Mouse (Mus musculus) E14TG2a.4 (cell line): ENCODE results near the gene Satb1.

Source experiments
- CTCF ChIP-seq: conservative IDR thresholded peaks from 2 replicates; pipeline ENCODE4 v1.5.1; 2014; ENCODE audit warnings: low read length
- NANOG ChIP-seq: IDR thresholded peaks from 2 replicates; pipeline ENCODE4 v1.6.1; 2014; ENCODE audit warnings: borderline replicate concordance, low read length, mixed read lengths
- POU5F1 ChIP-seq: IDR thresholded peaks from 2 replicates; pipeline ENCODE4 v1.6.1; 2014; ENCODE audit warnings: low read length, borderline replicate concordance

DNA sequence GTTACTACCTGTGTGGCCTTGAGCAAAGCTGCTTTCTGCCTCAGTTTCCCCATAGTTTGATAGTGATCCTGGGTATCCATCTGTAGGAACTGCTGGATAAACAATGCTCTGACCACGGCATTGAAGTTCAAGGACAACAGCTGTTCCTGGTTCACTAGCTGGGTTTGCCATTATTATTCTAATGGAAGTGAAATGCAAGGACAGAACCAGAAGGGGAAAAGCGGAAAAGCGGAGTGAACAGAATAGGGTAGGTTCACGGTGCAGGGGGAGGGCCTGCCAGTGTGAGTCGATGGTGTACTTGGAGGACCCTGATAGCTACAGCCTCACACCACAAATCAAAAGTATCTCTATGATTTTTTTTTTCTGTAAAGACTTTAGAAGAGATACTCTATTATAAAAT lies 6.4 kb upstream of the Satb1 start:
- no peak for TF ChIP-seq CTCF
- peak; percentile 70; the same call in 1 of the 2 replicates for TF ChIP-seq NANOG
- peak; percentile 34; the same call in 1 of the 2 replicates for TF ChIP-seq POU5F1
